In the genomic region with DNA sequence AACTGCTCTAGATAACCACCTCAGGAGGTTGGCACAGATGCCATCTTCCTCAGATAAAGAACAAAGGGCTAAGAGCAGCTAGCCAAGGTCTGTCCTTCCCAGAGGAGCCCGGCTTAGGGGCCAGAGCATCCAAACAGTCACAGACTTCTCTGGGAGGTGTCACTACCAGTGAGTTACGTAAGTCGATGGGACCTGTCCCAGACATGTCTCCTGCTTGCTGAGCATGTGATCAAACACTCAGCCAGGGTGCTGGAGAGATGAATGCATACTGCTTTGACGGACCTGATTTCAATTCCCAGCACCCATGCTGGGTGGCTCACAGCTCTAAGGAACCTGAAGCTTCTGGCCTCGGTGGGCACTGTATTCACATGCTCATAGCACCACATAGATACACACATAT, we compare ENCODE assay signal across 24 mouse cellular contexts. TPM values are rescaled to one million over a fixed set of nuclear protein-coding genes. Genes with fewer than 3 reads are reported as not detected.
DNase-seq lines count a peak whose midpoint lies in the region; ATAC-seq and TF ChIP-seq lines count a peak whose summit lies in the region.
"Had no signal": no experiment of that assay in that cellular context is flagged by ENCODE, and none has a peak within 500 bp of the region (broad histone marks: within the 10 kb centered on the region; RNA-seq: fewer than 3 reads in every experiment).

No protein-coding gene starts in this region.

- H3K79me2 ChIP-seq in heart, adult 2 months (replicated peaks; ENCODE audit: control insufficient read depth, insufficient read depth, low read length) = peaks cover 2% of the 10 kb centered on the region

- ATAC-seq in intestine, embryonic 16.5 days = no peak
- ATAC-seq: CD4-positive, CD25-positive, alpha-beta regulatory T cell, adult 4 months; forebrain, postnatal 0 days; inflammation-experienced regulatory T-cells, adult 6 months; liver, embryonic 12.5 days; midbrain, embryonic 16.5 days had no signal

- H3K4me3 ChIP-seq in heart, adult 2 months = no peak overlapping the region
- H3K4me3 ChIP-seq in intestine, embryonic 16.5 days (ENCODE audit: low read length) = no peak overlapping the region
- H3K4me3 ChIP-seq: liver, embryonic 12.5 days; midbrain, embryonic 10.5 days; myocyte; neural tube, embryonic 13.5 days had no signal

- no peaks in the 10 kb centered on the region for H3K9me3 ChIP-seq in intestine, embryonic 16.5 days (ENCODE audit: control insufficient read depth, low read length)
- H3K9me3 ChIP-seq: liver, embryonic 12.5 days; midbrain, embryonic 10.5 days; neural tube, embryonic 13.5 days had no signal

- peak; percentile 31 for DNase-seq in cerebellum, adult 9-10 months
- DNase-seq in cerebellum, postnatal 10 days = no peak
- DNase-seq in heart, adult 2 months = peak in 1 of 2 experiments; percentile 59
- DNase-seq in heart, postnatal 4 days = no peak
- peak; percentile 30 for DNase-seq in ES-CJ7 (ENCODE audit: low read depth, low spot score)
- peak; percentile 46 for DNase-seq in brain, adult 2 months (ENCODE audit: low read depth, low spot score)
- DNase-seq: forebrain, postnatal 0 days; kidney, adult 2 months; lung, adult 18-20 months; lung, postnatal 10 days; retina, postnatal 1 day; right cerebral cortex, postnatal 25 days; thymus, postnatal 14 days had no signal

- peak overlapping the region; percentile 48 for H3K27ac ChIP-seq in heart, adult 2 months
- H3K27ac ChIP-seq in intestine, embryonic 16.5 days (ENCODE audit: low read length) = no peak overlapping the region
- H3K27ac ChIP-seq: hindbrain, embryonic 14.5 days; kidney, postnatal 0 days; liver, embryonic 12.5 days; midbrain, embryonic 10.5 days; neural tube, embryonic 13.5 days had no signal

- no peaks in the 10 kb centered on the region; the same call in 1 of the 2 replicates for H3K4me1 ChIP-seq in heart, adult 2 months (ENCODE audit: control insufficient read depth, insufficient read depth, low read length)
- H3K4me1 ChIP-seq in intestine, embryonic 16.5 days (ENCODE audit: control insufficient read depth, insufficient read depth, low read length) = no peaks in the 10 kb centered on the region
- H3K4me1 ChIP-seq: midbrain, embryonic 10.5 days; neural tube, embryonic 13.5 days had no signal

- H3K4me2 ChIP-seq in intestine, embryonic 16.5 days (ENCODE audit: low read depth, low read length) = no peak overlapping the region
- H3K4me2 ChIP-seq: hindbrain, embryonic 14.5 days; liver, embryonic 12.5 days; neural tube, embryonic 13.5 days had no signal

- H3K27me3 ChIP-seq in heart, adult 2 months (ENCODE audit: control insufficient read depth, insufficient read depth, low read length) = no peaks in the 10 kb centered on the region
- H3K27me3 ChIP-seq in intestine, embryonic 16.5 days (replicated peaks; ENCODE audit: control insufficient read depth, insufficient read depth, low read length) = no peaks in the 10 kb centered on the region
- H3K27me3 ChIP-seq: liver, embryonic 12.5 days; neural tube, embryonic 13.5 days had no signal

- H3K9ac ChIP-seq in heart, adult 2 months (ENCODE audit: low read depth, low read length) = no peak overlapping the region
- H3K9ac ChIP-seq in intestine, embryonic 16.5 days (ENCODE audit: low read depth, low read length) = no peak overlapping the region
- H3K9ac ChIP-seq: forebrain, postnatal 0 days; hindbrain, embryonic 14.5 days; liver, embryonic 12.5 days; neural tube, embryonic 13.5 days had no signal

- no peaks in the 10 kb centered on the region for H3K36me3 ChIP-seq in heart, adult 2 months (ENCODE audit: control insufficient read depth, insufficient read depth, low read length)
- peaks cover 25% of the 10 kb centered on the region for H3K36me3 ChIP-seq in intestine, embryonic 16.5 days (ENCODE audit: control insufficient read depth, insufficient read depth, low read length)

- intact Hi-C loops in heart, adult 2 months (cut with DNase I) = loop anchor here (5.0 kb wide), 1 partner anchor 160 kb away; no protein-coding TSS in a partner anchor

- 0 out of 2 replicates have a peak, but pooled peaks have one; percentile 35 for TF ChIP-seq EP300 in heart, adult 2 months (IDR thresholded peaks at IDR 0.05; ENCODE audit: insufficient read depth, low read depth, low read length)

- 51% methylated on average over 5 of the region's 5 CpGs for WGBS in heart, adult 2 months
- WGBS in intestine, embryonic 16.5 days = 85% methylated on average over 5 of the region's 5 CpGs

- TF ChIP-seq POLR2A in heart, adult 2 months (IDR thresholded peaks at IDR 0.05; ENCODE audit: insufficient read depth, low read depth, low read length) = no peak

- no peak for TF ChIP-seq CTCF in heart, adult 2 months (IDR thresholded peaks at IDR 0.05)

RNA-seq across cellular contexts. Expression of a gene that starts 12.3 kb away (rescaled TPM):
- total RNA-seq in heart, adult 2 months (2021) = 10 to 100 TPM; 20.2 to 21.5 TPM
- polyA plus RNA-seq in heart, adult 2 months (2012; rRNA removed) = 10.9 and 11.0 TPM in 2 replicates
- 10 to 100 TPM; 24.5 to 27.1 TPM for total RNA-seq in heart, postnatal 4 days (2021)
- polyA plus RNA-seq in intestine, embryonic 16.5 days (2015; fragmentation: Nextera tagmentation; extraction: Ambion mirVana) = 56.4 and 62.8 TPM in 2 replicates

RNA-seq across cellular contexts. Expression of a gene that starts 38.7 kb away (rescaled TPM):
- total RNA-seq in heart, adult 2 months (2021) = 100 to 1,000 TPM; 168 to 197 TPM
- 98.4 and 147 TPM in 2 replicates for polyA plus RNA-seq in heart, adult 2 months (2012; rRNA removed)
- total RNA-seq in heart, postnatal 4 days (2021) = 100 to 1,000 TPM; 203 to 204 TPM
- 175 and 192 TPM in 2 replicates for polyA plus RNA-seq in intestine, embryonic 16.5 days (2015; fragmentation: Nextera tagmentation; extraction: Ambion mirVana)

RNA-seq across cellular contexts. Expression of a gene that starts 40.9 kb away (rescaled TPM):
- under 1 TPM; 0.50 to 0.52 TPM for total RNA-seq in heart, adult 2 months (2021)
- 0.25 and 0.88 TPM in 2 replicates for polyA plus RNA-seq in heart, adult 2 months (2012; rRNA removed)
- total RNA-seq in heart, postnatal 4 days (2021) = 1 to 10 TPM; 1.0 to 1.4 TPM
- 0.27 and 0.33 TPM in 2 replicates for polyA plus RNA-seq in intestine, embryonic 16.5 days (2015; fragmentation: Nextera tagmentation; extraction: Ambion mirVana)
- polyA plus RNA-seq: testis, adult 2 months had no signal

Comparison
In these comparisons a context has a peak if more than half of its experiments do, and no peak if none do; other contexts are left out.
1. DNase-seq: peak in cerebellum, adult 9-10 months (single experiment), ES-CJ7 (single experiment) and brain, adult 2 months (single experiment); none in cerebellum, postnatal 10 days (0 of 2) and heart, postnatal 4 days (single experiment).